Mouse (Mus musculus) layer of hippocampus, adult 8-10 months (tissue): ENCODE measurements around the gene Ndufv1. TPM values are rescaled to one million over a fixed set of nuclear protein-coding genes. Genes with fewer than 3 reads are reported as not detected.
"Not testable (repeated sequence)": the region's sequence is repeated elsewhere in the genome, so short reads cannot be mapped to it uniquely, and the experiment has no call there.

Experiments
- DNase-seq, 2 experiments: peaks; one replicate each; pipeline ENCODE4 v3.0.0; 2022; ENCODE audit warnings: low spot score in 2 of 2
- total RNA-seq, 4 experiments: library from RNA; stranded (reverse); gene quantifications; 2 replicates each; pipeline ENCODE4 v1.2.4; 2022

Gene Ndufv1
- total RNA-seq, 4 experiments from 2014 or later, result 246 to 277 (median 263) TPM

- DNase-seq, result no peak
Observed at GRCm38 (mm10) chr19:3975866-3976265, 36.7 kb downstream of the Ndufv1 start.

GRCm38 (mm10) chr19:3974608-3975007, 38.0 kb downstream of the Ndufv1 start:
- DNase-seq, result not testable (repeated sequence)

- DNase-seq, result no peak
Observed at GRCm38 (mm10) chr19:3972229-3972628, 40.4 kb downstream of the Ndufv1 start, which contains the start of gene Aldh3b2. Gene Aldh3b2 (plus strand): TSS chr19:3972328.

- DNase-seq, result no peak
Observed at GRCm38 (mm10) chr19:3967258-3967657, 45.3 kb downstream of the Ndufv1 start.

- no peak for DNase-seq
Observed at GRCm38 (mm10) chr19:3966330-3967075, 46.1 kb downstream of the Ndufv1 start.

- DNase-seq, result no peak
Observed at GRCm38 (mm10) chr19:3964030-3964429, 48.6 kb downstream of the Ndufv1 start.

- no peak for DNase-seq
Observed at GRCm38 (mm10) chr19:3962469-3962868, 50.1 kb downstream of the Ndufv1 start.

- not testable (repeated sequence) for DNase-seq
Observed at GRCm38 (mm10) chr19:3961805-3962204, 50.8 kb downstream of the Ndufv1 start.

GRCm38 (mm10) chr19:3960211-3960610, 52.4 kb downstream of the Ndufv1 start:
- DNase-seq, result no peak

- no peak for DNase-seq
Observed at GRCm38 (mm10) chr19:3959030-3959429, 53.6 kb downstream of the Ndufv1 start.

- DNase-seq, result no peak
Observed at GRCm38 (mm10) chr19:3958470-3958869, 54.1 kb downstream of the Ndufv1 start, which contains the start of gene Aldh3b3. Gene Aldh3b3 (plus strand): TSS chr19:3958645.

Other genes starting within 250 kb of the Ndufv1 start
- 10 to 100 TPM; 51.5 to 62.6 (median 60.4) TPM for gene Kmt5b, start 245.4 kb downstream of the Ndufv1 start, total RNA-seq
- 100 to 1,000 TPM in 2 of 4 experiments, 10 to 100 TPM in 2; 77.7 to 128 (median 104) TPM for gene Chka, start 161.0 kb downstream of the Ndufv1 start, total RNA-seq
- 10 to 100 TPM; 19.4 to 39.9 (median 30.6) TPM for gene Tcirg1, start 105.7 kb downstream of the Ndufv1 start, total RNA-seq
- 100 to 1,000 TPM; 114 to 145 (median 126) TPM for gene Ndufs8, start 100.0 kb downstream of the Ndufv1 start, total RNA-seq
- 1 to 10 TPM; 3.5 to 7.6 (median 5.5) TPM for gene Aldh3b1, start 83.0 kb downstream of the Ndufv1 start, total RNA-seq
- gene Unc93b1, start 77.6 kb downstream of the Ndufv1 start, total RNA-seq, result 10 to 100 TPM; 12.1 to 49.4 (median 31.1) TPM
- not detected for gene Aldh3b3, start 54.2 kb downstream of the Ndufv1 start, total RNA-seq
- 1 to 10 TPM in 2 of 4 experiments, under 1 TPM in 2; 0.47 to 1.3 (median 0.90) TPM for gene Aldh3b2, start 40.5 kb downstream of the Ndufv1 start, total RNA-seq
- gene Acy3, start 26.2 kb downstream of the Ndufv1 start, total RNA-seq, result 1 to 10 TPM; 1.5 to 2.7 (median 1.7) TPM
- not detected for gene Tbx10, start 20.1 kb downstream of the Ndufv1 start, total RNA-seq
- 1 to 10 TPM; 7.7 to 9.4 (median 8.7) TPM for gene Nudt8, start 12.2 kb downstream of the Ndufv1 start, total RNA-seq
- 1 to 10 TPM in 3 of 4 experiments, under 1 TPM in 1; 0.86 to 2.4 (median 1.7) TPM for gene Gm49405, start 12.2 kb downstream of the Ndufv1 start, total RNA-seq
- 1 to 10 TPM; 1.6 to 3.5 (median 3.0) TPM for gene Doc2g, start 9.5 kb downstream of the Ndufv1 start, total RNA-seq
- gene Gstp1, start 25.2 kb upstream of the Ndufv1 start, total RNA-seq, result 100 to 1,000 TPM; 395 to 468 (median 434) TPM
- 10 to 100 TPM; 44.8 to 75.0 (median 48.9) TPM for gene Gstp2, start 33.2 kb upstream of the Ndufv1 start, total RNA-seq
- gene Gstp3, start 46.8 kb upstream of the Ndufv1 start, total RNA-seq, result not detected
- not detected for gene Cabp2, start 68.8 kb upstream of the Ndufv1 start, total RNA-seq
- 10 to 100 TPM; 27.6 to 38.9 (median 31.5) TPM for gene Cdk2ap2, start 84.4 kb upstream of the Ndufv1 start, total RNA-seq
- gene Pitpnm1, start 87.2 kb upstream of the Ndufv1 start, total RNA-seq, result 100 to 1,000 TPM; 180 to 200 (median 193) TPM
- 100 to 1,000 TPM; 117 to 127 (median 123) TPM for gene Aip, start 113.1 kb upstream of the Ndufv1 start, total RNA-seq
- gene Gpr152, start 127.0 kb upstream of the Ndufv1 start, total RNA-seq, result under 1 TPM in 1 of 4 experiments, not detected in 3; 0.07 TPM
- under 1 TPM in 1 of 4 experiments, not detected in 3; 0.68 TPM for gene Cabp4, start 131.2 kb upstream of the Ndufv1 start, total RNA-seq
- 10 to 100 TPM; 83.8 to 99.0 (median 98.2) TPM for gene Coro1b, start 135.8 kb upstream of the Ndufv1 start, total RNA-seq
- gene Ptprcap, start 140.8 kb upstream of the Ndufv1 start, total RNA-seq, result 1 to 10 TPM; 1.3 to 4.4 (median 1.6) TPM
- 10 to 100 TPM; 30.1 to 44.3 (median 41.1) TPM for gene Rps6kb2, start 150.5 kb upstream of the Ndufv1 start, total RNA-seq
- 10 to 100 TPM in 1 of 4 experiments, 1 to 10 TPM in 3; 6.3 to 10.1 (median 8.9) TPM for gene Carns1, start 162.7 kb upstream of the Ndufv1 start, total RNA-seq
- gene Tbc1d10c, start 178.5 kb upstream of the Ndufv1 start, total RNA-seq, result 1 to 10 TPM in 3 of 4 experiments, under 1 TPM in 1; 0.66 to 2.0 (median 1.4) TPM
- gene Ppp1ca, start 179.3 kb upstream of the Ndufv1 start, total RNA-seq, result 100 to 1,000 TPM; 255 to 271 (median 266) TPM
- gene Rad9a, start 188.9 kb upstream of the Ndufv1 start, total RNA-seq, result 10 to 100 TPM in 2 of 4 experiments, 1 to 10 TPM in 2; 8.7 to 11.6 (median 9.7) TPM
- 1 to 10 TPM in 3 of 4 experiments, under 1 TPM in 1; 0.70 to 3.3 (median 1.9) TPM for gene Clcf1, start 201.4 kb upstream of the Ndufv1 start, total RNA-seq
- gene AC109138.7, start 201.6 kb upstream of the Ndufv1 start, total RNA-seq, result not detected
- 10 to 100 TPM; 13.3 to 25.1 (median 18.5) TPM for gene Pold4, start 219.1 kb upstream of the Ndufv1 start, total RNA-seq